Mouse (Mus musculus): ENCODE measurements at regions not wholly inside any gene's neighbourhood (a gene's known extent, or its start where the extent isn't known, plus 50 kb on each side); places are given as distances from the start of the nearest gene placed in this dataset.

DNA sequence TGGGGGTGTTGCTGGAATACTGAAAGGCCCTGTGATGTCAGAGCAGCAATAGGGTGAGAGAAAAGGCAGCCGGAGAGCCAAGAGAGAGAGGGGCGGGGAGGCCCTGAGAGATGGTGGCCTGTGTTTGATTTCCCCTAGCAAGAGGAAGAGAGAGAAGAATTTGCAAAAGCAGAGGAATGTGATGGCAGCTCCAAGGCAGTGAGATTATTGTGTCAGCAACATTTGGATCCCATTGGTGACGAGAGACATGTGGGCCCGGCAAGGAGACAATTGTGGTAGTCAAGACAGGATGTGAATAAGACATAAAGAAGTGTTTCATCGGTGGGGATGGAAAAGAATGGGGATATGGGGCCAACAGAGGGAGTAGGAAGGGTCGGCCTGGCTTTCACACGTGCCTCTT is 138.3 kb downstream of the Zfp36l1 start:
- TF ChIP-seq CTCF (IDR thresholded peaks at IDR 0.05; ENCODE audit: extremely low read depth, insufficient read depth, insufficient read length, insufficient replicate concordance) (no peak), POLR2A (IDR thresholded peaks at IDR 0.05; ENCODE audit: low read depth, low read length) (no peak)
